Mouse (Mus musculus): ENCODE data around the gene Tiam1. TPM values are rescaled to one million over a fixed set of nuclear protein-coding genes. Genes with fewer than 3 reads are reported as not detected.

Tiam1 gene
- polyA plus RNA-seq, 1 experiment from 2014 or later = 18.5 TPM

GRCm38 (mm10) chr16:90042874-90043273 is 100.7 kb downstream of the Tiam1 start:
- 94% methylated on average over 10 of the region's 10 CpGs for WGBS
- ATAC-seq (ENCODE audit: insufficient read depth) (no peak), DNase-seq (no peak)
- Histone ChIP-seq H3K9me3 (ENCODE audit: low read depth, low read length) (no peaks in the 10 kb centered on the region), H3K36me3 (ENCODE audit: insufficient read depth) (no peaks in the 10 kb centered on the region), H3K4me3 (ENCODE audit: low read depth, low read length) (no peak overlapping the region), H3K27me3 (ENCODE audit: insufficient read depth, low read length) (no peaks in the 10 kb centered on the region), H3K4me1 (ENCODE audit: insufficient read depth) (no peaks in the 10 kb centered on the region), H3K27ac (ENCODE audit: low read depth) (no peak overlapping the region), H3K4me2 (no peak overlapping the region), H3K9ac (no peak overlapping the region)
- TF ChIP-seq CTCF (IDR thresholded peaks at IDR 0.05; ENCODE audit: low read depth) = no peak

GRCm38 (mm10) chr16:90042386-90042785 is 101.2 kb downstream of the Tiam1 start:
- no peak for TF ChIP-seq CTCF (IDR thresholded peaks at IDR 0.05; ENCODE audit: low read depth)
- Histone ChIP-seq H3K4me3 (ENCODE audit: low read depth, low read length) (no peak overlapping the region), H3K9ac (no peak overlapping the region), H3K4me1 (ENCODE audit: insufficient read depth) (no peaks in the 10 kb centered on the region), H3K9me3 (ENCODE audit: low read depth, low read length) (no peaks in the 10 kb centered on the region), H3K36me3 (ENCODE audit: insufficient read depth) (no peaks in the 10 kb centered on the region), H3K27ac (ENCODE audit: low read depth) (no peak overlapping the region), H3K4me2 (no peak overlapping the region), H3K27me3 (ENCODE audit: insufficient read depth, low read length) (no peaks in the 10 kb centered on the region)
- DNase-seq (no peak), ATAC-seq (ENCODE audit: insufficient read depth) (no peak)
- WGBS = 78% methylated on average over 10 of the region's 10 CpGs

DNA sequence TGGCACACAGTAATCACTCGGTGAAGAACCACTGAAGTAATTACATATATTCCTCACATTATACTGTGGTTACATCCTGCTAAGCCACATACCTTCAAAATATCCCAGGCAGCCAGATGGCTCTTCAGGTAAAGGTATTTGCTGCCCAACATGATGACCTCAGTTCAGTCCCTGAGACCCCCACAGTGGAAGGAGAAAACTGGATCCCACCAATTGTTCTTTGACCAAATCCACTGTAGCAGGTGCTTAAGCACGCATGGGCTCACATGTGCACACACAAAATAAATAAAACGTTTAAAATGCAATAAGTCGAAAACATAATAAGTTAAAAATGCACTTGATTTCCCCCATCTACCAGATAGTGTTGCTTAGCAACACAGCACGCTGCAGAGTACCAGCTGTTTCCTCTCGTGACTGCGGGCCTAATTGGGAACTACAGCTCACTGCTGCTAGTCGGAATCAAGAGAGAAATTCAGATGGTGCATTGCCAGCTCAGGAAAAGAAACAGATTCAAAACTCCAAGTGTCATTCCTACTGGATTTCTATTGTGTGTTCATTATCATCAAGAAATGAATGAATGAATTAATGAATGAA is 102.7 kb downstream of the Tiam1 start:
- Histone ChIP-seq H3K9ac (no peak overlapping the region), H3K36me3 (ENCODE audit: insufficient read depth) (no peaks in the 10 kb centered on the region), H3K27me3 (ENCODE audit: insufficient read depth, low read length) (no peaks in the 10 kb centered on the region), H3K4me2 (no peak overlapping the region), H3K27ac (ENCODE audit: low read depth) (no peak overlapping the region), H3K4me1 (ENCODE audit: insufficient read depth) (no peaks in the 10 kb centered on the region), H3K4me3 (ENCODE audit: low read depth, low read length) (no peak overlapping the region), H3K9me3 (ENCODE audit: low read depth, low read length) (no peaks in the 10 kb centered on the region)
- peak; percentile 50 for DNase-seq
- no peak for TF ChIP-seq CTCF (IDR thresholded peaks at IDR 0.05; ENCODE audit: low read depth)
- ATAC-seq (ENCODE audit: insufficient read depth) = no peak
- 40% methylated on average over 8 of the region's 8 CpGs for WGBS

GRCm38 (mm10) chr16:90035595-90036110 is 107.9 kb downstream of the Tiam1 start:
- Histone ChIP-seq H3K27me3 (ENCODE audit: insufficient read depth, low read length) (no peaks in the 10 kb centered on the region), H3K9ac (no peak overlapping the region), H3K9me3 (ENCODE audit: low read depth, low read length) (no peaks in the 10 kb centered on the region), H3K4me1 (ENCODE audit: insufficient read depth) (no peaks in the 10 kb centered on the region), H3K27ac (ENCODE audit: low read depth) (no peak overlapping the region), H3K4me3 (ENCODE audit: low read depth, low read length) (no peak overlapping the region), H3K4me2 (no peak overlapping the region), H3K36me3 (ENCODE audit: insufficient read depth) (no peaks in the 10 kb centered on the region)
- 83% methylated on average over 10 of the region's 10 CpGs for WGBS
- ATAC-seq (ENCODE audit: insufficient read depth) (no peak), DNase-seq (no peak)
- TF ChIP-seq CTCF (IDR thresholded peaks at IDR 0.05; ENCODE audit: low read depth) = no peak

- Histone ChIP-seq H3K9ac (no peak overlapping the region), H3K36me3 (ENCODE audit: insufficient read depth) (no peaks in the 10 kb centered on the region), H3K4me2 (no peak overlapping the region), H3K9me3 (ENCODE audit: low read depth, low read length) (no peaks in the 10 kb centered on the region), H3K27me3 (ENCODE audit: insufficient read depth, low read length) (no peaks in the 10 kb centered on the region), H3K4me3 (ENCODE audit: low read depth, low read length) (no peak overlapping the region), H3K4me1 (ENCODE audit: insufficient read depth) (no peaks in the 10 kb centered on the region), H3K27ac (ENCODE audit: low read depth) (no peak overlapping the region)
- no peak for TF ChIP-seq CTCF (IDR thresholded peaks at IDR 0.05; ENCODE audit: low read depth)
- WGBS = 90% methylated on average over 14 of the region's 14 CpGs
- DNase-seq = no peak
- ATAC-seq (ENCODE audit: insufficient read depth) = no peak
These were observed 113.2 kb downstream of the Tiam1 start for GRCm38 (mm10) chr16:90030355-90030754.

GRCm38 (mm10) chr16:90027886-90028285 is 115.7 kb downstream of the Tiam1 start:
- TF ChIP-seq CTCF (IDR thresholded peaks at IDR 0.05; ENCODE audit: low read depth) = no peak
- H3K36me3 ChIP-seq (ENCODE audit: insufficient read depth) = no peaks in the 10 kb centered on the region
- H3K9me3 ChIP-seq (ENCODE audit: low read depth, low read length) = no peaks in the 10 kb centered on the region
- DNase-seq (no peak), ATAC-seq (ENCODE audit: insufficient read depth) (no peak)
- H3K4me2 ChIP-seq = no peak overlapping the region
- H3K4me3 ChIP-seq (ENCODE audit: low read depth, low read length) = no peak overlapping the region
- WGBS = 85% methylated on average over 3 of the region's 3 CpGs
- no peaks in the 10 kb centered on the region for H3K27me3 ChIP-seq (ENCODE audit: insufficient read depth, low read length)
- no peak overlapping the region for H3K9ac ChIP-seq
- H3K27ac ChIP-seq (ENCODE audit: low read depth) = no peak overlapping the region
- peaks cover 2% of the 10 kb centered on the region; the same call in 1 of the 2 replicates for H3K4me1 ChIP-seq (ENCODE audit: insufficient read depth)

GRCm38 (mm10) chr16:90025526-90026172 is 117.9 kb downstream of the Tiam1 start:
- peaks cover 4% of the 10 kb centered on the region; the same call in 1 of the 2 replicates for H3K4me1 ChIP-seq (ENCODE audit: insufficient read depth)
- TF ChIP-seq CTCF (IDR thresholded peaks at IDR 0.05; ENCODE audit: low read depth) = no peak
- no peak overlapping the region for H3K9ac ChIP-seq

More at GRCm38 (mm10) chr16:90025526-90026172, 117.9 kb downstream of the Tiam1 start:
- no peaks in the 10 kb centered on the region for H3K36me3 ChIP-seq (ENCODE audit: insufficient read depth)
- H3K4me3 ChIP-seq (ENCODE audit: low read depth, low read length) = no peak overlapping the region
- no peak for ATAC-seq (ENCODE audit: insufficient read depth)
- H3K4me2 ChIP-seq = no peak overlapping the region
- H3K27me3 ChIP-seq (ENCODE audit: insufficient read depth, low read length) = no peaks in the 10 kb centered on the region
- H3K9me3 ChIP-seq (ENCODE audit: low read depth, low read length) = no peaks in the 10 kb centered on the region
- WGBS = 90% methylated on average over 6 of the region's 6 CpGs
- DNase-seq = no peak
- no peak overlapping the region for H3K27ac ChIP-seq (ENCODE audit: low read depth)

Data from lung, embryonic 14.5 days (tissue).